Mouse (Mus musculus): Measurements from ENCODE around the gene Olfr1445. TPM values are rescaled to one million over a fixed set of nuclear protein-coding genes. Genes with fewer than 3 reads are reported as not detected.

Gene Olfr1445
- polyA plus RNA-seq (2012; fragmentation: generic; extraction: Trizol) = not detected

DNA sequence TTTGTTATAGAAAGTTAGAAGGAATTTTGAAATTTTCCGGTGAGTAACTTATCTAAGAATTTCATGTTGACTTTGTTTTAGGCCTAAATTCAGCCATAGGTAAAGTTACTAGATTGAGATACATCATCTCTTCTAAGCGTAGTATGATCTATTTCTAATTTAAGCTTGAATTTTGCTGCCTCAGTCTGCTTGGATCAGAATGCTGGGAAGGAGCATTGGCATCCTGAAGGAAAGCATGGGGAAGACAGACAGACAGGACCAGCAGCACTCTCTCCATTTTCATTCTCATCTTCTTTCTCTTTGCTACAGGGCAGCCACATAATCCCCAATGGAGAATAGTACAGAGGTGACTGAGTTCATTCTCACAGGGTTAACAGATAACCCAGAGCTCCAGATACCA is at the start of gene Olfr1445:
Olfr1445 (plus strand) TSS at position 301 of the 400 bp plus-strand sequence.

DNA sequence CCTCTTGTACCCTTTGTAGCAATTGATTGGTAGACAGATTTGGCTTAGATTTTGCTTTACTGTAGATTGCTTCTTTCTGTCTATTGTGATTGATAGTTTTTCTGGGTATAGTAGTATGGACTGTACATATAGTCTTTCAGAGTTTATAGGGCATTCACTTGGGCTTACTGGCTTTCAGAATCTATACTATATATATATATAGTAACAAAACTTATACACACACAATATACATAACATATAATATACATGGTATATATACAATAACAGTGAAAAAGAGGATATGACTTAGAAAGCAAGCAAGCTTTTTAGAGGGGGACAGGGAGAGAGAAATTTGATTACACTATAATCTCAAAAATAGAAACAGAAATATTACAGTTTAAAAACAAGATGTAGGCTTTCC is 37.3 kb upstream of the Olfr1445 start, which contains the start of gene Gm5244:
Gm5244 (plus strand) TSS at position 301 of the 400 bp plus-strand sequence.

DNA sequence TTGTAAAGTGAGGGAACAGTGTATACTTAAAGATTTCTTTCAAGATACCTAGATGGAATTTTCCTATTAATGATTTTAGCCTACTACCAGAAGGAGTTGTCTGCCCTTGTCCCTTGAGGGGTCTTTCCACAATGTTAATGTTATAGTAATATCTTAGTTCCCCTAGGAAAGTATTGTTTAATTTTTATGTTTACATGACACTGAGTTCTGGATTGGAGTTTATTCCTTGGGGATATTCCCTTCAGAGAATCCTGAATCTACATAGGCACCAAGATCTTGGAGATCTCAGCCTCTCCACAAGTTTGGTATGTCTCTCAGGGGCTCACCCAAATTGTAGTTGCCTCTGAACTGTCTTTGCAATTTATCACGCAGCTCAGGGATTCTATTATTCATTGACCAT is 26.7 kb upstream of the Olfr1445 start, which contains the start of gene Olfr1444:
Olfr1444 (plus strand) TSS at position 301 of the 400 bp plus-strand sequence.

DNA sequence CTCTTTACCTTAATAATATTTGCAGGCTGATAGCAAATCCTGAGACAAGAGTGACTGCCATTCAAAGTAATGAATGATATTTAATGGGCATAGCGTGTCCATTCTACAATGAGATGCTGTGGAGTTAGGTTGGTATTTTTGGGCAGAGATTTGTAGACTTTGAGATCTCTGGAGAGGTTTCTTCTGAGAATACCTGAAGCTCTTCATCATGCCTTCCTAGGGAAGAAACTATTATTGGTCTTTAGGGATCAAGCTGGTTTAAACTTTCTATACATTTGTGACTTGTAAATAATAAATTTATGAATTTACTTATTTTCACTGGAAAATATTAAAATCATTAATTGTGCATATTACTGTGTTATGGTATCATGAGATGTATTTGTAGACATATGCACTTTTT is 9.8 kb downstream of the Olfr1445 start, which contains the start of gene Olfr1446:
Olfr1446 (minus strand) TSS at position 101 of the 400 bp plus-strand sequence.

DNA sequence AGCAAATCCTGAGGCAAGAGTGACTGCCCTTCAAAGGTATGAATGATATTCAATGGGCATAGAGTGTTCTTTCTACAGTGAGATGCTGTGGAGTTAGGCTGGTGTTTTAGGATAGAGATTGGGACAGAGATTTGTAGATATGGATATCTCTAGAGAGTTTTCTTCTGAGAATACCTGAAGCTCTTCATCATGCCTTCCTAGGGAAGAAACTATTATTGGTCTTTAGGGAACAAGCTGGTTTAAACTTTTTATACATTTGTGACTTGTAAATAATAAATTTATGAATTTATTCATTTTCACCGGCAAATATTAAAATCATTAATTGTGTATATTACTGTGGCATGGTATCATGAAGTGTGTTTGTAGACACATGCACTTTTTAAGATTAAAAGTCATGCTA is 20.0 kb downstream of the Olfr1445 start, which contains the start of gene Olfr1447:
Olfr1447 (minus strand) TSS at position 101 of the 400 bp plus-strand sequence.

GRCm38 (mm10) chr19:12924319-12924718 is 40.7 kb downstream of the Olfr1445 start, which contains the start of gene Olfr1448:
Gene Olfr1448, minus strand, starts transcription at chr19:12924419.

DNA sequence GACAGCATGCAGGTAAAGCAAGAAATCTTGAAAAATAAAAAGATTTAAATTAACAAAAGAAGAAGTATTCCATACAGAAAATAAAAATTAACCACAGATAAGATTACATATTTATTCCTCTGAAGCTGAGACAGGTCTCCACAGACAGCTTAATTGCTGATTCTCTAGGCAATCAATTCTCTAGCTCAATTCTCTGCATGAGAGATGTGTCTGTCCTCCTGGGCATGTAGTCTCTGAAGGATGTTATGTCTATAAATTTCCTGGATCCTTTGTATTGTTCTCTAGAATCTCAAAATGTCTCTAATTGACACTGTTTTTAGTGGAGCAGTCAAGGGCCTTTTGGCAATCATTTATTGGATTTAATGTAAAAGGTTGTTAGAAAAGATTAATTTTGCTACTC is 46.9 kb downstream of the Olfr1445 start, which contains the start of gene Olfr1449:
Olfr1449 (plus strand) TSS at position 301 of the 400 bp plus-strand sequence.

Other genes starting within 250 kb of the Olfr1445 start
- gene Olfr1442, start 213.4 kb upstream of the Olfr1445 start, polyA plus RNA-seq (2012; fragmentation: generic; extraction: Trizol) = not detected
- gene Olfr1443, start 205.7 kb upstream of the Olfr1445 start, polyA plus RNA-seq (2012; fragmentation: generic; extraction: Trizol) = not detected
- gene Keg1, start 188.1 kb upstream of the Olfr1445 start, polyA plus RNA-seq (2012; fragmentation: generic; extraction: Trizol) = not detected
- 1 to 10 TPM in 1 of 2 experiments, under 1 TPM in 1; 0.04 to 1.7 TPM for gene Cntf, start 118.2 kb upstream of the Olfr1445 start, polyA plus RNA-seq (2012; fragmentation: generic; extraction: Trizol)
- gene Zfp91, start 87.7 kb upstream of the Olfr1445 start, polyA plus RNA-seq (2012; fragmentation: generic; extraction: Trizol) = 10 to 100 TPM in 1 of 2 experiments, 1 to 10 TPM in 1; 6.0 to 19.4 TPM
- gene Lpxn, start 87.7 kb upstream of the Olfr1445 start, polyA plus RNA-seq (2012; fragmentation: generic; extraction: Trizol) = under 1 TPM; 0.23 to 0.51 TPM
- not detected for gene Gm5244, start 37.2 kb upstream of the Olfr1445 start, polyA plus RNA-seq (2012; fragmentation: generic; extraction: Trizol)
- gene Olfr1444, start 26.6 kb upstream of the Olfr1445 start, polyA plus RNA-seq (2012; fragmentation: generic; extraction: Trizol) = not detected
- not detected for gene Olfr1446, start 9.7 kb downstream of the Olfr1445 start, polyA plus RNA-seq (2012; fragmentation: generic; extraction: Trizol)
- gene Olfr1447, start 19.9 kb downstream of the Olfr1445 start, polyA plus RNA-seq (2012; fragmentation: generic; extraction: Trizol) = not detected
- not detected for gene Olfr1448, start 40.6 kb downstream of the Olfr1445 start, polyA plus RNA-seq (2012; fragmentation: generic; extraction: Trizol)
- not detected for gene Olfr1449, start 47.0 kb downstream of the Olfr1445 start, polyA plus RNA-seq (2012; fragmentation: generic; extraction: Trizol)
- not detected for gene Olfr1450, start 66.4 kb downstream of the Olfr1445 start, polyA plus RNA-seq (2012; fragmentation: generic; extraction: Trizol)
- not detected for gene Olfr1451, start 111.2 kb downstream of the Olfr1445 start, polyA plus RNA-seq (2012; fragmentation: generic; extraction: Trizol)
- gene Olfr1453, start 144.5 kb downstream of the Olfr1445 start, polyA plus RNA-seq (2012; fragmentation: generic; extraction: Trizol) = not detected
- gene Olfr1454, start 176.8 kb downstream of the Olfr1445 start, polyA plus RNA-seq (2012; fragmentation: generic; extraction: Trizol) = not detected
- not detected for gene Olfr1457, start 214.0 kb downstream of the Olfr1445 start, polyA plus RNA-seq (2012; fragmentation: generic; extraction: Trizol)
- gene Olfr1458, start 222.9 kb downstream of the Olfr1445 start, polyA plus RNA-seq (2012; fragmentation: generic; extraction: Trizol) = not detected